Mouse (Mus musculus) heart, embryonic 14.5 days (tissue): ENCODE measurements at regions not wholly inside any gene's neighbourhood (a gene's known extent, or its start where the extent isn't known, plus 50 kb on each side); places are given as distances from the start of the nearest gene placed in this dataset.

Experiments
- ATAC-seq: fragments of 200-750 bp; cut with Nextera tagmentation; 2 replicates; pipeline ENCODE4 v1.8.0; 2017; ENCODE audit warnings: low read depth, moderate TSS enrichment; ENCODE audit not compliant: insufficient number of reproducible peaks, insufficient read depth, low FRiP score
- H3K27ac ChIP-seq, 2 experiments: fragments of 200-500 bp in 1 of 2; fragments of 300-500 bp in 1 of 2; sonication (generic) in 1 of 2; replicated peaks in 1 of 2; 2 replicates each; pipeline ENCODE4 v1.5.1; 2012 to 2014; ENCODE audit warnings: low read depth in 2 of 2, low read length in 2 of 2, control low read depth in 1 of 2, mild to moderate bottlenecking in 1 of 2, mixed read lengths in 1 of 2; ENCODE audit not compliant: control insufficient read depth in 1 of 2, insufficient read depth in 1 of 2
- H3K27me3 ChIP-seq: fragments of 300-500 bp; sonication (generic); 2 replicates; pipeline ENCODE4 v1.6.1; 2014; ENCODE audit warnings: mild to moderate bottlenecking, low read length, control low read depth; ENCODE audit not compliant: control insufficient read depth, insufficient read depth
- H3K36me3 ChIP-seq: fragments of 300-500 bp; sonication (generic); 2 replicates; pipeline ENCODE4 v1.6.1; 2014; ENCODE audit warnings: mild to moderate bottlenecking, control low read depth, low read length, mixed read lengths; ENCODE audit not compliant: control insufficient read depth, insufficient read depth
- H3K4me1 ChIP-seq, 2 experiments: fragments of 200-500 bp in 1 of 2; fragments of 300-500 bp in 1 of 2; sonication (generic) in 1 of 2; 2 replicates each; pipeline ENCODE4 v1.6.1; 2012 to 2014; ENCODE audit warnings: low read length in 2 of 2, control low read depth in 1 of 2, mixed read lengths in 1 of 2; ENCODE audit not compliant: control insufficient read depth in 2 of 2, insufficient read depth in 2 of 2
- H3K4me2 ChIP-seq: fragments of 300-500 bp; sonication (generic); 2 replicates; pipeline ENCODE4 v1.6.1; 2014; ENCODE audit warnings: mild to moderate bottlenecking, low read length
- H3K4me3 ChIP-seq, 2 experiments: fragments of 200-500 bp in 1 of 2; fragments of 300-500 bp in 1 of 2; sonication (generic) in 1 of 2; 2 replicates each; pipeline ENCODE4 v1.5.1; 2012 to 2014; ENCODE audit warnings: low read length in 2 of 2, mild to moderate bottlenecking in 2 of 2, control low read depth in 1 of 2, low read depth in 1 of 2, moderate library complexity in 1 of 2; ENCODE audit not compliant: control insufficient read depth in 1 of 2, insufficient read depth in 1 of 2
- H3K9ac ChIP-seq: fragments of 300-500 bp; sonication (generic); 2 replicates; pipeline ENCODE4 v1.6.1; 2014; ENCODE audit warnings: mild to moderate bottlenecking, low read length
- H3K9me3 ChIP-seq: fragments of 300-500 bp; sonication (generic); 2 replicates; pipeline ENCODE4 v1.6.1; 2016; ENCODE audit warnings: low read length, control low read depth; ENCODE audit not compliant: control insufficient read depth
- WGBS: fragments of 180-500 bp; shearing (Covaris S2); extraction: QIAGEN DNeasy Blood & Tissue Kit; methylation state at CpG from one replicate; pipeline ENCODE4 v1.1.7; 2014; 5-methylcytosine and 5-hydroxymethylcytosine counted together

- no peak overlapping the region for H3K27ac ChIP-seq
- H3K36me3 ChIP-seq = no peaks in the 10 kb centered on the region
- no peak overlapping the region for H3K9ac ChIP-seq
- no peaks in the 10 kb centered on the region for H3K9me3 ChIP-seq
- ATAC-seq = no peak
- H3K4me3 ChIP-seq = no peak overlapping the region
- H3K4me1 ChIP-seq = no peaks in the 10 kb centered on the region
- 69% methylated on average over 4 of the region's 4 CpGs for WGBS
- H3K27me3 ChIP-seq = no peaks in the 10 kb centered on the region
- no peak overlapping the region for H3K4me2 ChIP-seq
Observed at GRCm38 (mm10) chr13:31124547-31125216, 150.7 kb downstream of the Gm5447 start.

GRCm38 (mm10) chr13:31132501-31132900 lies 158.5 kb downstream of the Gm5447 start:
- Histone ChIP-seq H3K36me3 (no peaks in the 10 kb centered on the region), H3K9ac (no peak overlapping the region), H3K27ac (no peak overlapping the region), H3K4me2 (no peak overlapping the region), H3K4me1 (no peaks in the 10 kb centered on the region), H3K27me3 (no peaks in the 10 kb centered on the region), H3K9me3 (no peaks in the 10 kb centered on the region), H3K4me3 (no peak overlapping the region)
- no peak for ATAC-seq
- WGBS = 79% methylated on average over 5 of the region's 5 CpGs

- Histone ChIP-seq H3K4me3 (no peak overlapping the region), H3K9ac (no peak overlapping the region), H3K27me3 (no peaks in the 10 kb centered on the region), H3K36me3 (no peaks in the 10 kb centered on the region), H3K4me2 (no peak overlapping the region), H3K27ac (no peak overlapping the region), H3K4me1 (no peaks in the 10 kb centered on the region), H3K9me3 (no peaks in the 10 kb centered on the region)
- ATAC-seq = no peak
- WGBS = 65% methylated on average over 3 of the region's 3 CpGs
Observed at GRCm38 (mm10) chr13:31139686-31140085, 165.7 kb downstream of the Gm5447 start.

- no peak for ATAC-seq
- no peak overlapping the region for H3K9ac ChIP-seq
- 50% methylated on average over 1 of the region's 1 CpGs for WGBS
Observed at GRCm38 (mm10) chr13:31147323-31147722, 173.3 kb downstream of the Gm5447 start.

GRCm38 (mm10) chr13:31154066-31154465 lies 180.1 kb downstream of the Gm5447 start:
- H3K4me2 ChIP-seq = no peak overlapping the region
- no peaks in the 10 kb centered on the region for H3K27me3 ChIP-seq
- H3K4me3 ChIP-seq = no peak overlapping the region
- ATAC-seq = no peak
- H3K27ac ChIP-seq = no peak overlapping the region
- no peak overlapping the region for H3K9ac ChIP-seq
- H3K36me3 ChIP-seq = no peaks in the 10 kb centered on the region
- WGBS = 70% methylated on average over 3 of the region's 3 CpGs
- no peaks in the 10 kb centered on the region for H3K4me1 ChIP-seq
- H3K9me3 ChIP-seq = no peaks in the 10 kb centered on the region

More at GRCm38 (mm10) chr13:31147323-31147722, 173.3 kb downstream of the Gm5447 start:
- H3K36me3 ChIP-seq = no peaks in the 10 kb centered on the region
- H3K27me3 ChIP-seq = no peaks in the 10 kb centered on the region
- no peak overlapping the region for H3K4me2 ChIP-seq
- no peaks in the 10 kb centered on the region for H3K9me3 ChIP-seq
- H3K4me1 ChIP-seq = no peaks in the 10 kb centered on the region
- no peak overlapping the region for H3K4me3 ChIP-seq
- H3K27ac ChIP-seq = no peak overlapping the region

- Histone ChIP-seq H3K4me2 (no peak overlapping the region), H3K27ac (no peak overlapping the region), H3K27me3 (no peaks in the 10 kb centered on the region), H3K4me1 (no peaks in the 10 kb centered on the region), H3K9me3 (no peaks in the 10 kb centered on the region), H3K9ac (no peak overlapping the region), H3K36me3 (no peaks in the 10 kb centered on the region), H3K4me3 (no peak overlapping the region)
- WGBS = 79% methylated on average over 6 of the region's 6 CpGs
- ATAC-seq = no peak
Observed at GRCm38 (mm10) chr13:31163878-31164495, 190.0 kb downstream of the Gm5447 start.

GRCm38 (mm10) chr13:31166286-31166685 lies 192.3 kb downstream of the Gm5447 start:
- no peaks in the 10 kb centered on the region for H3K4me1 ChIP-seq
- H3K36me3 ChIP-seq = no peaks in the 10 kb centered on the region
- WGBS = 59% methylated on average over 5 of the region's 5 CpGs
- no peak overlapping the region for H3K4me2 ChIP-seq
- H3K27me3 ChIP-seq = no peaks in the 10 kb centered on the region
- H3K27ac ChIP-seq = no peak overlapping the region
- no peak for ATAC-seq
- no peak overlapping the region for H3K9ac ChIP-seq
- H3K4me3 ChIP-seq = no peak overlapping the region
- no peaks in the 10 kb centered on the region for H3K9me3 ChIP-seq

- Histone ChIP-seq H3K9ac (no peak overlapping the region), H3K27me3 (no peaks in the 10 kb centered on the region), H3K4me3 (no peak overlapping the region), H3K36me3 (no peaks in the 10 kb centered on the region), H3K4me2 (no peak overlapping the region), H3K9me3 (no peaks in the 10 kb centered on the region), H3K27ac (no peak overlapping the region), H3K4me1 (no peaks in the 10 kb centered on the region)
- 79% methylated on average over 2 of the region's 2 CpGs for WGBS
- no peak for ATAC-seq
Observed at GRCm38 (mm10) chr13:31168854-31169253, 194.8 kb downstream of the Gm5447 start.
